Mouse (Mus musculus): ENCODE data around the gene Lsm12. TPM values are rescaled to one million over a fixed set of nuclear protein-coding genes. Genes with fewer than 3 reads are reported as not detected.
"Not testable (repeated sequence)": the region's sequence is repeated elsewhere in the genome, so short reads cannot be mapped to it uniquely, and the experiment has no call there.

The Lsm12 gene
- polyA plus RNA-seq, 1 experiment from 2014 or later = 144 TPM

GRCm38 (mm10) chr11:102159781-102160180 lies 25.3 kb downstream of the Lsm12 start:
- no peaks in the 10 kb centered on the region for H3K27me3 ChIP-seq (ENCODE audit: low read depth, poor library complexity, severe bottlenecking)
- WGBS = 80% methylated on average over 5 of the region's 5 CpGs
- H3K4me3 ChIP-seq = no peak overlapping the region
- H3K36me3 ChIP-seq = peaks cover 44% of the 10 kb centered on the region
- H3K9me3 ChIP-seq (replicated peaks) = no peaks in the 10 kb centered on the region
- H3K4me1 ChIP-seq = peaks cover 13% of the 10 kb centered on the region
- no peak for DNase-seq (ENCODE audit: low spot score)
- no peak overlapping the region for H3K27ac ChIP-seq (replicated peaks)

- 82% methylated on average over 2 of the region's 2 CpGs for WGBS
Measured at GRCm38 (mm10) chr11:102158024-102158423, 27.1 kb downstream of the Lsm12 start.

GRCm38 (mm10) chr11:102156786-102157089 lies 28.4 kb downstream of the Lsm12 start:
- Histone ChIP-seq H3K4me3 (peak overlapping the region; percentile 76), H3K9me3 (replicated peaks) (no peaks in the 10 kb centered on the region), H3K4me1 (peaks cover 15% of the 10 kb centered on the region), H3K27me3 (ENCODE audit: low read depth, poor library complexity, severe bottlenecking) (no peaks in the 10 kb centered on the region), H3K36me3 (peaks cover 41% of the 10 kb centered on the region), H3K27ac (replicated peaks) (no peak overlapping the region)
- 17% methylated on average over 1 of the region's 1 CpGs for WGBS
- no peak for DNase-seq (ENCODE audit: low spot score)

More at GRCm38 (mm10) chr11:102158024-102158423, 27.1 kb downstream of the Lsm12 start:
- peaks cover 15% of the 10 kb centered on the region for H3K4me1 ChIP-seq
- H3K36me3 ChIP-seq = peaks cover 44% of the 10 kb centered on the region
- DNase-seq (ENCODE audit: low spot score); H3K27ac ChIP-seq (replicated peaks); H3K27me3 ChIP-seq (ENCODE audit: low read depth, poor library complexity, severe bottlenecking); H3K9me3 ChIP-seq (replicated peaks); H3K4me3 ChIP-seq: not testable (repeated sequence)

GRCm38 (mm10) chr11:102156039-102156785 lies 28.9 kb downstream of the Lsm12 start, which contains the start of gene Tmem101:
Tmem101 (minus strand) TSS chr11:102156404.
- WGBS = under 1% methylated on average over 37 of the region's 37 CpGs
- H3K36me3 ChIP-seq = peaks cover 36% of the 10 kb centered on the region

GRCm38 (mm10) chr11:102147213-102147989 lies 37.7 kb downstream of the Lsm12 start:
- DNase-seq (ENCODE audit: low spot score) = peak; percentile 33

More at GRCm38 (mm10) chr11:102156039-102156785, 28.9 kb downstream of the Lsm12 start, which contains the start of gene Tmem101:
- H3K27ac ChIP-seq (replicated peaks) = peak within 1 kb of the TSS; percentile 88
- H3K4me3 ChIP-seq = peak within 1 kb of the TSS; percentile 76
- no peaks in the 10 kb centered on the region for H3K9me3 ChIP-seq (replicated peaks)
- DNase-seq (ENCODE audit: low spot score) = peak; percentile 88
- peaks cover 15% of the 10 kb centered on the region for H3K4me1 ChIP-seq
- no peaks in the 10 kb centered on the region for H3K27me3 ChIP-seq (ENCODE audit: low read depth, poor library complexity, severe bottlenecking)

GRCm38 (mm10) chr11:102146531-102146930 lies 38.6 kb downstream of the Lsm12 start:
- no peak for DNase-seq (ENCODE audit: low spot score)
- H3K36me3 ChIP-seq = no peaks in the 10 kb centered on the region
- peak overlapping the region; percentile 47; the same call in 1 of the 2 replicates for H3K4me3 ChIP-seq
- no peak overlapping the region for H3K27ac ChIP-seq (replicated peaks)
- WGBS = 10% methylated on average over 17 of the region's 17 CpGs
- no peaks in the 10 kb centered on the region for H3K9me3 ChIP-seq (replicated peaks)
- H3K4me1 ChIP-seq = peaks cover 33% of the 10 kb centered on the region
- H3K27me3 ChIP-seq (ENCODE audit: low read depth, poor library complexity, severe bottlenecking) = peaks cover 78% of the 10 kb centered on the region

More at GRCm38 (mm10) chr11:102147213-102147989, 37.7 kb downstream of the Lsm12 start:
- H3K9me3 ChIP-seq (replicated peaks) = no peaks in the 10 kb centered on the region
- H3K27me3 ChIP-seq (ENCODE audit: low read depth, poor library complexity, severe bottlenecking) = peaks cover 74% of the 10 kb centered on the region
- WGBS = 13% methylated on average over 34 of the region's 34 CpGs
- no peak overlapping the region for H3K27ac ChIP-seq (replicated peaks)
- peaks cover 33% of the 10 kb centered on the region for H3K4me1 ChIP-seq
- H3K4me3 ChIP-seq = peak overlapping the region; percentile 29
- peaks cover 3% of the 10 kb centered on the region for H3K36me3 ChIP-seq

GRCm38 (mm10) chr11:102146005-102146404 lies 39.1 kb downstream of the Lsm12 start:
- no peaks in the 10 kb centered on the region for H3K36me3 ChIP-seq
- H3K4me3 ChIP-seq = peak overlapping the region; percentile 47
- 4% methylated on average over 16 of the region's 16 CpGs for WGBS
- H3K27me3 ChIP-seq (ENCODE audit: low read depth, poor library complexity, severe bottlenecking) = peaks cover 78% of the 10 kb centered on the region
- no peak for DNase-seq (ENCODE audit: low spot score)
- H3K4me1 ChIP-seq = peaks cover 33% of the 10 kb centered on the region
- H3K27ac ChIP-seq (replicated peaks) = no peak overlapping the region
- no peaks in the 10 kb centered on the region for H3K9me3 ChIP-seq (replicated peaks)

GRCm38 (mm10) chr11:102145471-102146001 lies 39.6 kb downstream of the Lsm12 start, which contains the start of gene Nags:
Nags (plus strand) TSS chr11:102145513.
- DNase-seq (ENCODE audit: low spot score) = peak; percentile 40
- Histone ChIP-seq H3K27me3 (ENCODE audit: low read depth, poor library complexity, severe bottlenecking) (peaks cover 78% of the 10 kb centered on the region), H3K4me1 (peaks cover 33% of the 10 kb centered on the region), H3K4me3 (peak within 1 kb of the TSS; percentile 47), H3K36me3 (no peaks in the 10 kb centered on the region), H3K27ac (replicated peaks) (no peak within 1 kb of the TSS), H3K9me3 (replicated peaks) (no peaks in the 10 kb centered on the region)
- WGBS = 2% methylated on average over 43 of the region's 50 CpGs

GRCm38 (mm10) chr11:102144957-102145470 lies 40.1 kb downstream of the Lsm12 start:
- 23% methylated on average over 13 of the region's 13 CpGs for WGBS

GRCm38 (mm10) chr11:102142355-102142754 lies 42.7 kb downstream of the Lsm12 start:
- no peak overlapping the region for H3K4me3 ChIP-seq
- H3K9me3 ChIP-seq (replicated peaks) = no peaks in the 10 kb centered on the region
- H3K27ac ChIP-seq (replicated peaks) = no peak overlapping the region
- peaks cover 71% of the 10 kb centered on the region for H3K27me3 ChIP-seq (ENCODE audit: low read depth, poor library complexity, severe bottlenecking)
- 69% methylated on average over 7 of the region's 7 CpGs for WGBS
- peaks cover 28% of the 10 kb centered on the region for H3K4me1 ChIP-seq
- no peaks in the 10 kb centered on the region for H3K36me3 ChIP-seq
- DNase-seq (ENCODE audit: low spot score) = no peak

More at GRCm38 (mm10) chr11:102144957-102145470, 40.1 kb downstream of the Lsm12 start:
- Histone ChIP-seq H3K36me3 (no peaks in the 10 kb centered on the region), H3K4me3 (peak overlapping the region; percentile 47), H3K27ac (replicated peaks) (no peak overlapping the region), H3K27me3 (ENCODE audit: low read depth, poor library complexity, severe bottlenecking) (peaks cover 79% of the 10 kb centered on the region), H3K4me1 (peaks cover 33% of the 10 kb centered on the region), H3K9me3 (replicated peaks) (no peaks in the 10 kb centered on the region)
- DNase-seq (ENCODE audit: low spot score) = no peak

- H3K27me3 ChIP-seq (ENCODE audit: low read depth, poor library complexity, severe bottlenecking) = peaks cover 67% of the 10 kb centered on the region
- H3K4me1 ChIP-seq = peaks cover 9% of the 10 kb centered on the region
- no peak overlapping the region for H3K4me3 ChIP-seq
- no peaks in the 10 kb centered on the region for H3K9me3 ChIP-seq (replicated peaks)
- peak; percentile 73 for DNase-seq (ENCODE audit: low spot score)
- H3K27ac ChIP-seq (replicated peaks) = no peak overlapping the region
- WGBS = 3% methylated on average over 5 of the region's 5 CpGs
- no peaks in the 10 kb centered on the region for H3K36me3 ChIP-seq
Measured at GRCm38 (mm10) chr11:102140508-102140907, 44.6 kb downstream of the Lsm12 start.

- peak overlapping the region; percentile 44 for H3K4me3 ChIP-seq
- peaks cover 57% of the 10 kb centered on the region for H3K27me3 ChIP-seq (ENCODE audit: low read depth, poor library complexity, severe bottlenecking)
- H3K9me3 ChIP-seq (replicated peaks) = no peaks in the 10 kb centered on the region
- no peak overlapping the region for H3K27ac ChIP-seq (replicated peaks)
- peaks cover 13% of the 10 kb centered on the region for H3K4me1 ChIP-seq
- DNase-seq (ENCODE audit: low spot score) = peak; percentile 80
- under 1% methylated on average over 18 of the region's 18 CpGs for WGBS
- no peaks in the 10 kb centered on the region for H3K36me3 ChIP-seq
Measured at GRCm38 (mm10) chr11:102138447-102138740, 46.7 kb downstream of the Lsm12 start.

Measured in midbrain, embryonic 10.5 days (tissue).